Mouse (Mus musculus) small intestine, adult 2 months (tissue): ENCODE measurements around the gene Nfatc3.

Experiments used
- CTCF ChIP-seq: fragments of 200-500 bp; IDR thresholded peaks from 2 replicates; pipeline ENCODE4 v1.5.1; 2012; ENCODE audit warnings: low read depth, mild to moderate bottlenecking, control low read depth, inconsistent platforms, low read length, moderate library complexity, mixed read lengths; ENCODE audit not compliant: insufficient replicate concordance, insufficient read length; ENCODE audit errors: extremely low read depth
- POLR2A ChIP-seq: fragments of 200-500 bp; IDR thresholded peaks from 2 replicates; pipeline ENCODE4 v1.6.1; 2012; ENCODE audit warnings: low read depth, mild to moderate bottlenecking, control low read depth, inconsistent platforms, low read length, moderate library complexity

DNA sequence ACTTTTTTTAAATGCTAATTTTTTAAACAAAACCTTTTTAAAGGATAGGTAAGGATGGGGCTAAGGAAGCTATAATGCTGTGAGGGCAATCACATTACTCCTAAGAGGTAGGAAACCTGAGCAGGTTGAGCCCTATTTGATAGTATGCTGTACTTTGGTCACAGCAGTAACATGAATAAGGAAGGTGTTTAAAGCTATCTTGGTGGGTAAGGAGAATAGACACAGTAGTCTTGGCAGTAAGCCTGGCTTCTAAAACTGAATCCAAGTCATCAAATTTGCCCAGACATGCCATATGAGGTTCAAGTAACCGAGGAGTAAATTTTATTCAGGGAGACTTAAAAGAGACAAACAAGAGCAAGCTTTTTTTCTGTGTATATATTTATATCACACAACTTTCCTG, 10.9 kb downstream of the Nfatc3 start:
- no peak for TF ChIP-seq CTCF
- no peak for TF ChIP-seq POLR2A
